Mouse (Mus musculus) embryonic fibroblast, embryonic 13.5 days (primary cell): ENCODE results near the gene Bace2.

Experiments used
- CTCF ChIP-seq: IDR thresholded peaks from 2 replicates; pipeline ENCODE4 v1.5.1; 2011; ENCODE audit warnings: mild to moderate bottlenecking, control low read depth, low read length, moderate library complexity, borderline replicate concordance; ENCODE audit not compliant: insufficient read depth
- POLR2A ChIP-seq: IDR thresholded peaks from 2 replicates; pipeline ENCODE4 v1.6.1; 2011; ENCODE audit warnings: low read depth, mild to moderate bottlenecking, control low read depth, low read length, moderate library complexity

DNA sequence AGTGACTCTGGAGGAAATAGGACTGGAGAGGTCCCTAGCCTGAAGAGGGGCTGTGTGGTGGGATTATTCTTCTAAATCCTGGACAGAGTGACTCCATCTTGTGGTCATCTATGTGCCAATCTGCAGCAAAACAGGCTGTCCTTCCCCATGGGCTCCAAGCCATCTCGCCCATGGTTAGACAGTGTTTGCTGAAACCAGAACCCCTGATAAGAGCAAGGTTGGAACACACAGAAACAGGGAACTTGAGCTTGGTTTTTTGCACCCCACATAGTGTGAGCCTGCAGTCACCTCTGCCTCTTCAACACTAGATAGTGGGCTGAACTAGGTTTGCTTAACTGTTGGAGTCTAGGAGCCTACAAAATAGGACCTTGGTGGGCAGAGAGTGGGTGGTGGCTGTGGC lies 120.0 kb downstream of the Bace2 start:
- TF ChIP-seq POLR2A: no peak
- TF ChIP-seq CTCF: no peak
